Mouse (Mus musculus) hindbrain, embryonic 12.5 days (tissue): ENCODE data around the gene Trim42. TPM values are rescaled to one million over a fixed set of nuclear protein-coding genes. Genes with fewer than 3 reads are reported as not detected.

Experiments
- ATAC-seq: fragments of 200-750 bp; cut with Nextera tagmentation; 2 replicates; pipeline ENCODE4 v1.8.0; 2017; ENCODE audit warnings: moderate TSS enrichment; ENCODE audit not compliant: low FRiP score
- H3K27ac ChIP-seq: fragments of 300-500 bp; sonication (generic); 2 replicates; pipeline ENCODE4 v1.5.1; 2016; ENCODE audit warnings: mild to moderate bottlenecking
- H3K27me3 ChIP-seq: fragments of 300-500 bp; sonication (generic); 2 replicates; pipeline ENCODE4 v1.6.1; 2016; ENCODE audit warnings: mild to moderate bottlenecking
- H3K36me3 ChIP-seq: fragments of 300-500 bp; sonication (generic); 2 replicates; pipeline ENCODE4 v1.6.1; 2016; ENCODE audit warnings: mild to moderate bottlenecking
- H3K4me1 ChIP-seq: fragments of 300-500 bp; sonication (generic); 2 replicates; pipeline ENCODE4 v1.6.1; 2016
- H3K4me2 ChIP-seq: fragments of 300-500 bp; sonication (generic); replicated peaks from 2 replicates; pipeline ENCODE4 v1.6.1; 2016; ENCODE audit warnings: mild to moderate bottlenecking
- H3K4me3 ChIP-seq: fragments of 300-500 bp; sonication (generic); 2 replicates; pipeline ENCODE4 v1.5.1; 2016; ENCODE audit warnings: mild to moderate bottlenecking
- H3K9ac ChIP-seq: fragments of 300-500 bp; sonication (generic); 2 replicates; pipeline ENCODE4 v1.6.1; 2016; ENCODE audit warnings: mild to moderate bottlenecking, moderate library complexity
- H3K9me3 ChIP-seq: fragments of 300-500 bp; sonication (generic); replicated peaks from 2 replicates; pipeline ENCODE4 v1.6.1; 2016; ENCODE audit warnings: mild to moderate bottlenecking
- WGBS: fragments of 180-500 bp; shearing (Covaris S2); methylation state at CpG from one replicate; pipeline ENCODE4 v1.1.7; 2016; 5-methylcytosine and 5-hydroxymethylcytosine counted together
- polyA plus RNA-seq: library from polyadenylated mRNA; unstranded; fragments of >200 nt; fragmentation: Nextera tagmentation; extraction: Ambion mirVana; gene quantifications from 2 replicates; pipeline ENCODE4 v1.2.1, GENCODE M21; 2016

The Trim42 gene
- not detected in 2 replicates for polyA plus RNA-seq

GRCm38 (mm10) chr9:97369591-97369990 lies at the start of gene Trim42:
Gene Trim42 (minus strand): TSS chr9:97369958.
- no peaks in the 10 kb centered on the region for H3K36me3 ChIP-seq
- 85% methylated on average over 7 of the region's 7 CpGs for WGBS
- no peak within 1 kb of the TSS for H3K9ac ChIP-seq
- H3K4me2 ChIP-seq, result no peak within 1 kb of the TSS
- H3K27me3 ChIP-seq, result no peaks in the 10 kb centered on the region
- no peaks in the 10 kb centered on the region for H3K9me3 ChIP-seq
- no peak for ATAC-seq
- no peak within 1 kb of the TSS for H3K27ac ChIP-seq
- H3K4me1 ChIP-seq, result no peaks in the 10 kb centered on the region
- no peak within 1 kb of the TSS for H3K4me3 ChIP-seq

GRCm38 (mm10) chr9:97414876-97415668 lies 45.3 kb upstream of the Trim42 start:
- Histone ChIP-seq H3K36me3 (no peaks in the 10 kb centered on the region), H3K9ac (no peak overlapping the region), H3K27me3 (no peaks in the 10 kb centered on the region), H3K9me3 (no peaks in the 10 kb centered on the region), H3K4me3 (no peak overlapping the region), H3K4me1 (no peaks in the 10 kb centered on the region), H3K27ac (no peak overlapping the region), H3K4me2 (no peak overlapping the region)
- WGBS, result 79% methylated on average over 6 of the region's 6 CpGs
- ATAC-seq, result no peak

- Histone ChIP-seq H3K27ac (no peak overlapping the region), H3K4me2 (no peak overlapping the region), H3K27me3 (no peaks in the 10 kb centered on the region), H3K9ac (no peak overlapping the region), H3K4me1 (no peaks in the 10 kb centered on the region), H3K9me3 (no peaks in the 10 kb centered on the region), H3K4me3 (no peak overlapping the region), H3K36me3 (no peaks in the 10 kb centered on the region)
- no peak for ATAC-seq
- 93% methylated on average over 2 of the region's 2 CpGs for WGBS
These were observed 38.4 kb upstream of the Trim42 start for GRCm38 (mm10) chr9:97408142-97408541.

GRCm38 (mm10) chr9:97356441-97356840 lies 13.3 kb downstream of the Trim42 start:
- H3K9ac ChIP-seq, result no peak overlapping the region
- no peak for ATAC-seq
- H3K4me2 ChIP-seq, result no peak overlapping the region
- H3K36me3 ChIP-seq, result no peaks in the 10 kb centered on the region
- H3K27ac ChIP-seq, result no peak overlapping the region
- H3K27me3 ChIP-seq, result no peaks in the 10 kb centered on the region
- 71% methylated on average over 6 of the region's 6 CpGs for WGBS
- no peaks in the 10 kb centered on the region for H3K9me3 ChIP-seq
- H3K4me3 ChIP-seq, result no peak overlapping the region
- no peaks in the 10 kb centered on the region for H3K4me1 ChIP-seq

GRCm38 (mm10) chr9:97344767-97345297 lies 24.9 kb downstream of the Trim42 start:
- no peak overlapping the region for H3K27ac ChIP-seq
- no peak overlapping the region for H3K4me3 ChIP-seq
- no peaks in the 10 kb centered on the region for H3K9me3 ChIP-seq
- no peak overlapping the region for H3K9ac ChIP-seq
- H3K4me1 ChIP-seq, result no peaks in the 10 kb centered on the region
- no peaks in the 10 kb centered on the region for H3K27me3 ChIP-seq
- WGBS, result 69% methylated on average over 12 of the region's 12 CpGs
- no peak for ATAC-seq
- no peak overlapping the region for H3K4me2 ChIP-seq
- H3K36me3 ChIP-seq, result no peaks in the 10 kb centered on the region

GRCm38 (mm10) chr9:97341772-97342171 lies 28.0 kb downstream of the Trim42 start:
- Histone ChIP-seq H3K27ac (no peak overlapping the region), H3K4me1 (no peaks in the 10 kb centered on the region), H3K9ac (no peak overlapping the region), H3K4me3 (no peak overlapping the region), H3K9me3 (no peaks in the 10 kb centered on the region), H3K4me2 (no peak overlapping the region), H3K36me3 (no peaks in the 10 kb centered on the region), H3K27me3 (no peaks in the 10 kb centered on the region)
- no peak for ATAC-seq
- 77% methylated on average over 5 of the region's 5 CpGs for WGBS

- no peaks in the 10 kb centered on the region for H3K27me3 ChIP-seq
- no peaks in the 10 kb centered on the region for H3K9me3 ChIP-seq
- H3K4me2 ChIP-seq, result no peak overlapping the region
- WGBS, result 71% methylated on average over 3 of the region's 3 CpGs
- H3K27ac ChIP-seq, result no peak overlapping the region
- no peak overlapping the region for H3K4me3 ChIP-seq
- ATAC-seq, result no peak
- H3K9ac ChIP-seq, result no peak overlapping the region
- H3K36me3 ChIP-seq, result no peaks in the 10 kb centered on the region
- 0 out of 2 replicates have a peak, but pooled peaks cover 2% of the 10 kb centered on the region for H3K4me1 ChIP-seq
These were observed 46.9 kb downstream of the Trim42 start for GRCm38 (mm10) chr9:97322846-97323245.

GRCm38 (mm10) chr9:97322120-97322519 lies 47.6 kb downstream of the Trim42 start:
- H3K4me2 ChIP-seq, result no peak overlapping the region
- H3K27ac ChIP-seq, result no peak overlapping the region
- H3K4me1 ChIP-seq, result 0 out of 2 replicates have a peak, but pooled peaks cover 2% of the 10 kb centered on the region
- H3K9ac ChIP-seq, result no peak overlapping the region
- no peaks in the 10 kb centered on the region for H3K36me3 ChIP-seq
- no peaks in the 10 kb centered on the region for H3K27me3 ChIP-seq
- ATAC-seq, result no peak
- H3K4me3 ChIP-seq, result no peak overlapping the region
- 71% methylated on average over 10 of the region's 10 CpGs for WGBS
- no peaks in the 10 kb centered on the region for H3K9me3 ChIP-seq

- no peak overlapping the region for H3K4me3 ChIP-seq
- H3K36me3 ChIP-seq, result no peaks in the 10 kb centered on the region
- H3K9ac ChIP-seq, result no peak overlapping the region
- no peak overlapping the region for H3K27ac ChIP-seq
- WGBS, result 71% methylated on average over 10 of the region's 10 CpGs
- no peak for ATAC-seq
- 0 out of 2 replicates have a peak, but pooled peaks cover 2% of the 10 kb centered on the region for H3K4me1 ChIP-seq
- no peaks in the 10 kb centered on the region for H3K27me3 ChIP-seq
- H3K9me3 ChIP-seq, result no peaks in the 10 kb centered on the region
- no peak overlapping the region for H3K4me2 ChIP-seq
These were observed 54.2 kb downstream of the Trim42 start for GRCm38 (mm10) chr9:97315421-97316055.

GRCm38 (mm10) chr9:97311614-97312013 lies 58.1 kb downstream of the Trim42 start:
- Histone ChIP-seq H3K9me3 (no peaks in the 10 kb centered on the region), H3K27ac (no peak overlapping the region), H3K36me3 (no peaks in the 10 kb centered on the region), H3K4me3 (no peak overlapping the region), H3K4me1 (no peaks in the 10 kb centered on the region), H3K9ac (no peak overlapping the region), H3K4me2 (no peak overlapping the region), H3K27me3 (no peaks in the 10 kb centered on the region)
- ATAC-seq, result no peak
- WGBS, result 89% methylated on average over 7 of the region's 7 CpGs

- H3K9ac ChIP-seq, result no peak overlapping the region
- no peak overlapping the region for H3K4me2 ChIP-seq
- H3K27ac ChIP-seq, result no peak overlapping the region
- H3K36me3 ChIP-seq, result no peaks in the 10 kb centered on the region
- no peaks in the 10 kb centered on the region for H3K27me3 ChIP-seq
- WGBS, result 94% methylated on average over 7 of the region's 7 CpGs
- H3K4me1 ChIP-seq, result no peaks in the 10 kb centered on the region
- no peak overlapping the region for H3K4me3 ChIP-seq
- no peak for ATAC-seq
- no peaks in the 10 kb centered on the region for H3K9me3 ChIP-seq
These were observed 60.2 kb downstream of the Trim42 start for GRCm38 (mm10) chr9:97309509-97310053.

- no peak overlapping the region for H3K4me2 ChIP-seq
- H3K27me3 ChIP-seq, result no peaks in the 10 kb centered on the region
- WGBS, result 54% methylated on average over 6 of the region's 6 CpGs
- ATAC-seq, result no peak
- no peak overlapping the region for H3K9ac ChIP-seq
- H3K27ac ChIP-seq, result no peak overlapping the region
- H3K36me3 ChIP-seq, result no peaks in the 10 kb centered on the region
- H3K4me3 ChIP-seq, result no peak overlapping the region
- no peaks in the 10 kb centered on the region for H3K9me3 ChIP-seq
- no peaks in the 10 kb centered on the region for H3K4me1 ChIP-seq
These were observed 61.9 kb downstream of the Trim42 start for GRCm38 (mm10) chr9:97307705-97308485.
